Mouse (Mus musculus): ENCODE measurements around the gene Kalrn. TPM values are rescaled to one million over a fixed set of nuclear protein-coding genes. Genes with fewer than 3 reads are reported as not detected.

The Kalrn gene
- total RNA-seq, 2 experiments from 2014 or later = 29.5 to 33.7 TPM

DNA sequence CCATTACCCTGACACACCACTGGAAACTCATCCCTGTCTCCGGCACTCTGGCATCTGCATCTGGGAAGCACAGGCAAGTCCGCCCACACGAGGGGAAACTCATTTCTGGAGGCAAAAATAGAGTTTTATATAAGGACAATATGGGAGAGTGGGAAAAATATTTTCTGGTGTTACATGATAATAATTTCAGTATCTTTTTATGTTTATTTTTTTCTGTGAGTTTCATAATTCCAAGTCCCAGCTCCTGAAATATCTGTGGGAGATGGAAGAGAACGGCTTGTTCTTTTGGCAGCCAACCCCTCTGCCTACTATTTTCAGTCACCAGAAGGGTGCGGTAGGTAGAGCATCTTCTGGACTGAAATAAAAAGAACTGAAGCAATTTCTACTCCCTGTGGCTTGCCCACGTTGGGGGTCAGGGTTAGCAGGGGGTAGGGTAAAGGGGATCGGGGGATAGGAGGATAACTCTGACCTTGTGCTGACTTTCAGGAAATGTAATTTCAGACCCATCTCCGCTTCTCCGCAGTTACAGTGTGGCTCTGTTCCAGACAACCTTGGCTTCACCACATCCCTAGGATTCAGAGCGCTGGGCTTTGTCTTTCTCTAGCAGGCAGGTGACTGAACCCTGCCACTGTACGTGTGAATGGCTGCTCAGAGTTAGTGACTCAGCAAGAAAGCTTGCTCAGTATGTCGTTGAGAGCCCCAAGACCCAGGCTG is 336.3 kb downstream of the Kalrn start:
- DNase-seq = peak in 1 of 2 experiments; percentile 32
- intact Hi-C loops (cut with DNase I) = no loop called here

DNA sequence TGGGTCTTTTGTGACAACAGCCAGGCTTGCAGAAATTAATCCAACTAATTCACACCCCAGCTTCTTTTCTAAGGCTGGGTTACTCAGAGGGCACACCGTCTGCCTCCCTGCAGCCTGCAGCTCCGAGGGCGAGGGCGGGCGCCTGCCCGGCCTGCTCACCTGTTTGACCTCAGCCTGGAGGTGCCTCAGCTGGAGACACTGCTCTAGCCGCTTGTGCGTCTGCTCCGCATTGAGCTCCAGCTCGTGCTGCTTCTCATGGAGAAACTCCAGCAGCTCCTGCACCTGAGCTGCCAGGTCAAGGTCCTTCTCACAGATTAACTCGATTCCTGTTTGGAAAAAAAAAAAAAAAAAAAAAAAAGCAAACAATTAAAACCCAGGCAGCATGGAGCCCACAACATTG is 338.2 kb downstream of the Kalrn start:
- DNase-seq = no peak
- intact Hi-C loops (cut with DNase I) = no loop called here

DNA sequence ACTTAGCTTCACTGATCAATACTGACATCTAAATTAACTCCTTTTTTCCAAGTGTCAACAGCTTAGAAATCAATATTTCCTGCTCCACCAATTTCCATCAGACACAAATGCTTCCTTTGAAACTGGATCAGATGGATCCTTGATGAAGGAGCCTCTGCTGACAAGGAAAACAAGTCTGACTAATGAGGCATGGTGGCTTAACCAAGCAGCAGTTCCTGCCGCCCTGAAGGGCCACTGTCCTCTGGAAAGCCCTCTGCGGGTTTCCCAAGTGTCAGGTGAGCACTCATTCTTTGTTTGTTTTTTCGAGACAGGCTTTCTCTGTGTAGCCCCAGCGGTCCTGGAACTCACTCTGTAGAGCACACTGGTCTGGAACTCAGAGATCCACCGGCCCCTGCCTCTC is 341.4 kb downstream of the Kalrn start:
- no peak for DNase-seq
- intact Hi-C loops (cut with DNase I) = no loop called here

DNA sequence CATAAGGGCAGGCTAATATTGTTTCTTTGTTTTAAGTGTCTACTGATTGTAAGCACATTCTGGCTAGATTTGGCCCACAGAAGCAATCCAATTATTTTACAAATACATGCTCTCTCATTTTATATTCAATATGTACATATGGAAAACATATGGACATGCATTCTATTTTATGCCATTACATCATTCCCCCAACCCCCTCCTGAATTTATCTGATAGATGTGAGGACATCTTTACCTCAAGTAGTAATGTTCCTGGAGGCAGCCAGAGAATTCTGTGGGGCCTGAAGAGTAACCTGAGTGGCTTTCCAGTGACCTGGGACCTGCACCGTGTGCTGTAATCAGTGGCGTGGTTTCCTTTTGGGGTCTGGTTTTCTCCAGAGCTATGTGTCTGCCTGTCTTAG is 342.2 kb downstream of the Kalrn start:
- intact Hi-C loops (cut with DNase I) = no loop called here
- DNase-seq = no peak

DNA sequence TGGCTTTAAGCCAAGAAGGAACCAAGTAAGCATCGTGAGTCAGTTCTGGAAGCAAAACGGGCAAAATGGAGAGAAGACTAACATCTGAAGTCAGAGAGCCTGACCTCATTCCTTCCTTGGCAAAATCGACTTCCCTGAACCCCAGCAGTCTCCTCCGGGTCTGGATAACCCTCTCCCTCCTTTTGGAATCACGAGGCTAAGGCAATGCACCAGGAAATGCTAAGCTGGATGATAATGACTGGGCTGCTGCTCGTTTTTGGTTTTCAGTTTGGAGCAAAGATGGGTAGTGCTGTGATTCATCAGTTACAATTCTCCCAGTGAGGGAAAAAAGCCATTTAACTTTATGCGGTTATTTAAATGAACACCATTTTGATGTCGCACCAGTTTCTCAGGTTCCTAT is 344.0 kb downstream of the Kalrn start:
- DNase-seq = no peak
- intact Hi-C loops (cut with DNase I) = no loop called here

DNA sequence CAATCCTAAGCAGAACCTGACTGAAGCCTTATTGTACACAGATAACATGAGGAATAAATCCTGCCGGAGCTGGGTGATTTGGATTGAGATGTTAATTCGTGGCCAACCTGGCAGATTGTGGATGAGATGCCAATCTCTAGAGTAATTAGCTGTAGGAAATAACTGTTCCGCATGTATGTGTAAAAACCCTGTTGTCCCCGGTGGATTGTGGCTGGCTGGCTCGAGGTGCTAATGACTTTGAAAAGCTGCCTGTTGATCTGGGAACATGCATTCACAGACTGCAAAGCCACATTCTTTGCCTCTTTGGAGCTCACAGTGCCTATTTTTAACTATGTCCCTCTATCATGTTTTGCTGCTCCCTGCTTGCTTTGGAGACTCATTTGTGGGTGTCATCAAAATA is 344.7 kb downstream of the Kalrn start:
- intact Hi-C loops (cut with DNase I) = no loop called here
- peak in 1 of 2 experiments; percentile 35 for DNase-seq

DNA sequence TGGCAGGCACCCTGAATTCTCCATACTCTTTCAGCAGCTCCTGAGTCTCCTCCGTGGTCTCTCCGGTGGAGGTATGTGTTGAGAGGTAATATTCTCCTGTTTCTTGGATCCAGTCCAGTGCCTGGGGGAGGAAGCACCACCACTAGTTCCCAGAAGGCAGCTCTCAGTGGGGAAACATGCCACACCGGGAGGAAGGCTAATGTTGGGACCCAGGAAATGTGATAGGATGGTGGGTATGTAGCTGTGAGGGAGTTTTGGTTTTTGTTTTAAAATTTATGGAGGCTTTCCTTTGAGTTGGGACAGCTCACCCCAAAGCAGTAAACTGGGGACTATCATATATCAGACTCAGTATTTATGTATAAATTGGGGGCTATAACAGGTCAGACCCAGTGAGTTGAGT is 361.2 kb downstream of the Kalrn start:
- intact Hi-C loops (cut with DNase I) = no loop called here
- no peak for DNase-seq

DNA sequence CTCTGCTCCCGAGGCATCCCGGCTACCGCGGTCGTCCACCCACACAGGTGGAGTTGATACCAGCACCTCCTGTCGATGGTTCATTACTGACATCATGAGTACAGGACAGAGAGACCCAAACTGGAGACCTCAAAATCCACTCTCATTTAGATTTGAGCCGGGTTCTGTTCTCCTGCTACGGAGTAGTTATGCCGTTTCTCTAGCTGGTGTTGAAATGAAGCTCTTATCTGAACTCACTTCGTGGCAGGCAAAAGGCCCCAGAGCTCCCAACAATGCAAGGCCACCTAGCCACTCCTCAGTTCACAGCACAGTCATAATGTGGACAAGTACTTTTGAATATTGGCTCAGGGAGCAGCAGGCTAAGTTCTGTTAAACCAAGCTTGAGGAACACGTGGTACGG is 362.1 kb downstream of the Kalrn start:
- DNase-seq = no peak
- intact Hi-C loops (cut with DNase I) = no loop called here

DNA sequence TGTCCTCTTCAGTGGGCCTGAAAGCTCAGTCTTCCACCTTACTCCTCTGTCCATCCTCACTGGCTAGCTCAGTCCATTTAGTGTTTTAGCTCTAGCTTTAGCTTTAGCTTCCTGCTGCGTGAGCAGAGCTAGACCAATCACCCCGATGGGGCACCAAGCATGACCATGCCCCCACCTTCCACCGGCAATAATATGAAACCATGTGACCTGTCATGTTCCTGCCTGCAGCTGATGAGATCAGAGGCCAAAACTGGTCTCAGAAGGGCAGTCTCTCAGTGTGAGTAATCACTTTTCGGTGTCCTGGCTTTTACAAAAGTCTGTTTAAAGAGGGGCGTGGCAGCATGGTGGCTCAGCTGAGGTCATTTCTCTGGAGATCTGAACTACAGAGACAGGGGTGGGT is 364.6 kb downstream of the Kalrn start:
- no peak for DNase-seq
- intact Hi-C loops (cut with DNase I) = loop anchor here (10.0 kb wide), 1 partner anchor 396 kb away; no protein-coding TSS in a partner anchor

DNA sequence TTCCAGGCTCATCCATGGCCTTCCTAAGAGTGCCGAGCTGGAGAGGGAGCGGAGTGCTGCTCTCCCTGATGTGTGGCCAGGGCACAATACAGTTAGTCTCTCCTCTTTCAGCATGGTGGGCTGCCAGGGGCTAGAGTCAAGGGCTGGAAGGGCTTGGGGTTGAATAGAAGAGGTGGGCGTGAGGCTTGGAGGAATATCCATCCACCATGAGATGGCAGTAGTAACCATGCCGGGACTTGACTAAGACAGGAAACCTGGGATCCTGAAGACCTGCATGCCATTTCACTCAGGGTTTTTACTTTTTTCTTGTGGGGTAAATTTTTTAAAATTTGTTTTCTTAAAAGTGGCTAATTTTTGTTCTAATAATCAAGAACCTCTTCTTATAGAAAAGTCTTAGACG is 365.4 kb downstream of the Kalrn start:
- intact Hi-C loops (cut with DNase I) = loop anchor here (10.0 kb wide), 1 partner anchor 397 kb away; no protein-coding TSS in a partner anchor
- no peak for DNase-seq

DNA sequence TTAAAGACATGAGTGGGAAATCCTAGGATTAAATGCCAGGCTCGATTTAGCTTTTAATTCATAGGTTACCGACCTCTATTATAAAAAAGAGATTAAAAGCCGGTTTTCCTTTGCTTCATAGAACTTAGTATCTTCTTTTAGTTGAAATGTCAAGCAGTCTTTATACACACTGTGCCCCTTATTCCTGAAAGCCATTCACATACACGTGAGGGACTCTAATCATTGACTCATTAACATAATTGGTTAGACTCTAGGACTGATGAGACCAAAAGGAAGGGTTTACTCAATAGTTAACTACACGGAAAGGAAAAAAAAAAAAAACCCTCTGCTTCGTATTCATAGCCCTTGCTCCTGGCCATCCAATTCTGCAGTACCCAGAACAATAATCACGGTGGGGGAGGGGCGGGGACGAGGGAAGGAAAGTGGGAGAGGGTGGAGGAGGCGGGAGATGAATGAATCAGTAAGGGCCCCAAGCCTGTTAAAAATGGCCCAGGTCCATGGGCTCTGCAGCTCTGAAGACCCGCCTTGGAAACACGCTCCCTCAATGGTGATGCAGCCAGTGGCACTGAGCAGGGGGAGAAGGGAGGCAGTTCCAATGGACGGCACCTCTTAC is 368.7 kb downstream of the Kalrn start:
- no peak for DNase-seq
- intact Hi-C loops (cut with DNase I) = loop anchor here (10.0 kb wide), 1 partner anchor 400 kb away; no protein-coding TSS in a partner anchor

DNA sequence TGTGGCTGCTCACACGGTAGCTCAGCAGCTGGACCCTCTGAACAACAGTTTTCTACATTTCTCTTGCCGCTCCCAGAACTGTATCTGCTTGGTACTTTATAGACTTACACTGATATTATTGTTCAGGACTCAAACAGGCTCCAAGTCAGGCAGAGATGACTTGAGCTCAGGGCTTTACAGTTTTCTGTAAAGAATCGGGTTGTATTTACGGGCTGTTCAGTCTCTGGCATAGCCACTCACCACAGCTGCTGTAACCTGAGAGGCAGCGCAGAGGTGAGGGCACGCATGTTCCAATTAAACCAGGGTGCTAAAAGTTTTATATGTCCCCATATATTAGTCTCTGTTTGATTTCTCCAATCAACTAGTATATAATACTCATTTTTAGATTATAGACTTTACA is 373.8 kb downstream of the Kalrn start:
- no peak for DNase-seq
- intact Hi-C loops (cut with DNase I) = no loop called here

DNA sequence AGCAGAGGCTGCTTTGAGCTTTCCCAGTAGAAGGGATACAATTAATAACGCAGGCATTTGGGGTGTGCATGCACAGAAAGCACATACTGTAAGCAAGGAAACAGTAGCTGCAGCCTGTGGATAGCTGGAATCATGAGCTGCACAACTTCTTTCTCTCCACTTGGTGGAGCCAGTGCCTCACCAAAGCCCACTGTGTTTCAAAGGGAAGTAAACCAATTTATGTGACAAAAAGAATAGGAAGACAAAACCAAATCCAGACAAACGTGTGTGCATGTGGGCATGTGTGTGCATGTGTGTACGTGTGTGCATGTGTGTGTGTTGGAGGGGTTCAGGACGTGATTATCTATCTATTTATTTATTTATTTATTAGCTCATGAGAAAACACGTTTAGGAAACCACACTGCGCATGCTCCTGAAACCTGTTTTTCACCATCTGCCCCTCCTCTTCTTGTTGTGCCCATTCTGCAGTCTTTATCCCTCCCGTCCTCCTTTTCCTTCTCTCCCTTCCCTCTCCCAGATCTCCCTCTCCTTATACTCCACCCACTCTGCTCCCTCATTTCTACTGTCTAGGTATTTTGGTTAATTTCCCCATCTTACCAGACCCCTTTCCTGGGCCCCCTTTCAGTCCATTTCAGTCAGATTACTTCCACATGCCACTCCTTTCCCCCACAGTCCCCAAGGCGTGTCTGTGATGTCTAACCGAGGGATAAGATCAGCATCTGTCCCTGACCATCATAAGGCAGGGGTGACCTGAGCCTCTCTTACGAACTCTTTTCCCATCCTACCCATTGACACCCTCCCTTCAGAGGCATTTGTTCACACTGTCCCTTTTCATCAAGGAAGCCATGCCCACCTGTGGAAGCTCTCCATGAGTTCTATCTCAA is 380.1 kb downstream of the Kalrn start:
- peak; percentile 38 to 59 for DNase-seq

DNA sequence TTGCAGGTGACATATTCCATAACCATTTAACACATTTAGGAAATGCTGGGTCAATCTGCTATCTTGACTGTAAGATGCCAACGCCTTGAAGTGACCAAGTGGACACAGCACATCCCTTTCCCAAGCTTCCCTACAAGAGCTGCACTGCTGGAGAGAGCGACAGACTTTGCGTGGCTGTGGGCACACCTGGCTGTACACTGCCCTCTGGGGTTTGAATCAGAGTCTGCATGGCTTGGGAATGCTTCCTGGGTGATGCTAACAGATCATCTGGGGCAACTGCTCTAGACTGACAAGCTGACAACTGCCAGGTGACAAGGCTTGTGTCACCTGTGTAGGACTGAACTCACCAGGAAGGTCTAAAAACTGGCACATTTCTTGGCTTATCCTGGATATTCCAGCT is 388.6 kb downstream of the Kalrn start:
- intact Hi-C loops (cut with DNase I) = loop anchor here (5.0 kb wide), 1 partner anchor 57 kb away; no protein-coding TSS in a partner anchor
- DNase-seq = no peak

More for the DNA sequence above, 380.1 kb downstream of the Kalrn start:
- intact Hi-C loops (cut with DNase I) = loop anchor here (1.0 to 5.0 kb wide), 2 partner anchors 96 to 509 kb away; no protein-coding TSS in a partner anchor

DNA sequence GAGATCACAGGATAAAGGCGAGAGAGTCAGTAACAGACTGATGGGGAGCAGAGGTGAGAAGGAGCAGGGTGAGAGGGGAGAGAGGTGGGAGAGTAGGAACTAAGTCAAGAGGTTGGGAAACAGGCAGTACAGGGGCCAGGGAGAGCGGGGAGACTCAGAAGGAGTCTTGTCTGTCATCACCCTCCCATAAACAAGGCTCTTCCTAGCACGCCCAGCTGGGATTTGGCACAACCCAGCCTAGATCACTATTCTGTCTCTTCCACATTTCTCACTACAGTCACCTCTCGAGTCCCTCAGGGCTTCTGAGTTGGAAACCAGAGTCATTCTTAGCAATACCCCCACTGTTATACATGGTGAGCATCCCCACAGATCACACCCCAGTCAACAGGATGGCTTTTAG is 390.1 kb downstream of the Kalrn start:
- DNase-seq = no peak
- intact Hi-C loops (cut with DNase I) = loop anchor here (5.0 kb wide), 1 partner anchor 56 kb away; no protein-coding TSS in a partner anchor

DNA sequence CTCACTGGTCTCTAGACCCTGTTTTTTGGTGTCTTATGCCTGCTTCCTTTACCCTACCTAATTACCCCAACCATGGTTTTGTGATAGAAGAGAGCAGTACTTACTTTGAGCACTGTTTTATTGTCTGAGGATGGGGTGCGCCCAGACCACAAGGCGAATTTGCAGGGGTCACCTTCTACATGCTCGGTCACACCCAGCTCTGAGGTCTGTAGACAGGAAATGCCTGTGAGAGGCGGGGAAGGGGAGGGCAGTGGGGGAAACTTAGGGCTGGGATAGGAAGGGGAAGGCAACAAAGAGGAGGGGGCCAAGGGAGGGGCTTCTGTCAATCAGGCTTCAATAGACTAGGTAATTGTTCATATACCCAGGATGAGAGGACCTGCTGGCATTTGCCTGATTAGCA is 397.7 kb downstream of the Kalrn start:
- no peak for DNase-seq
- intact Hi-C loops (cut with DNase I) = no loop called here

DNA sequence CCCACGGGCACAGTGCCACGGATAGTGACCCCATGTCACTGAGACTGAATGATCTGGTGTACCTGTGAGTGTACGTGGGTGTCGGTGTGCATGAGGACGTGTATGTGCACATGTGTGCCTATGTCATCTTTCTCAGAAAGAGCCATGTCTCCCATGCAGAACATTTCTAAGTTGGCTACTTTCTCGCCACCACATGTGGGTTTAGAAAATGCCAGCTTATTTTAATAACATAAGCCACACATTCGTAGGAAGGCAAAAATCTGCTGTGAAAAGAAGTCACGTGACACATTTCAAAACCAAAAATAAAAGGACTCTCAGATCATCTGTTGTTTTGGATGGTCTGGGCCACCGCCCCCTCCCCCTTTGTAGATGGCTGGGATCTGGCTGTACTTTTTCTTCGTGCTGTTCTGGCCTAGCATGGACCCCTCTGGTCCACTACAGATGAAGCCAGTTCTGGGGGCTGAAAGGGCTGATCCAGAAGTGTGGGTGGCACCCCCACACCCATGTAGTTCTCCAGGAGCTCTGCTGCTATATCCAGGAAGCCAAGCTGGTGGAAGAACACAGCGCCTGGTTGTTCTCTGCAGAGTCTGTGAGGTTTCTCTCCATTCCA is 400.7 kb downstream of the Kalrn start:
- intact Hi-C loops (cut with DNase I) = no loop called here
- DNase-seq = no peak

DNA sequence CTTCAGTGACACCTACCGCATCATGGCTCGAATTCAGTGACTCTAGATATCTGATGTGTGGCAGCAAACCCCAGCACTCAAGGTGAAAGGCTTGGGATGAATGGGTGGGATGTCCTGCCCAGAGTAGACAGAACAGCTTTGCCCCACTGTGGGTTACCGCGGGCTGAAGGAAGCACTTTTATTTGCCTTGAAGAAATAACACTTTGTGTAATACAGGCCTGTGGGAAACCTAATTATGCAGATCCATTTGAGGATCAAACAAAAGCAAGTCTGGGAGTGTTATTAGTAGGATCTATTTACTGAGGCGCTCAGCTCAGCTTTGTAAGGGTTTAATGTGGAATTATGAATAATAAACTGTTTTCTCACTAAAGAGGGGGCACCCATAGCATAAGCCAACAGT is 406.3 kb downstream of the Kalrn start:
- intact Hi-C loops (cut with DNase I) = no loop called here
- DNase-seq = no peak

DNA sequence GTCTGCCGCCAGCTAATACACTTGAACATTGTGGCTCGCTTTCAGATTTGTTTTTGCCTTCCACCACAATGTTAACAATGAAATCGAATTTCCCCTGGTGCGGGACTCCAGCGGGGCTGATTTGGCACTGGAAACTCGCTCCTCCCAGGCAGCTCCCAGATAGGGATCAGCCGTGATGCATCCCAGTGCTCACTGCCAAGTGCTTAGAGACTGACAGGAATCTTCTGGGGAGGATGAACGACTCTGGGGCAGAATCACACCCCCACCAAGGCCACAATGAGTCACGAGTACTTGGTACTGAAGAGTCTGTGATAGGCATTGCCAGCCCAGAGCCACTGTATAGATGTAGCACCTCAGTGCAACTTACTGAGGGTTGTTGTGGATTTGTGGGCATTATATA is 410.2 kb downstream of the Kalrn start:
- intact Hi-C loops (cut with DNase I) = no loop called here
- no peak for DNase-seq

DNA sequence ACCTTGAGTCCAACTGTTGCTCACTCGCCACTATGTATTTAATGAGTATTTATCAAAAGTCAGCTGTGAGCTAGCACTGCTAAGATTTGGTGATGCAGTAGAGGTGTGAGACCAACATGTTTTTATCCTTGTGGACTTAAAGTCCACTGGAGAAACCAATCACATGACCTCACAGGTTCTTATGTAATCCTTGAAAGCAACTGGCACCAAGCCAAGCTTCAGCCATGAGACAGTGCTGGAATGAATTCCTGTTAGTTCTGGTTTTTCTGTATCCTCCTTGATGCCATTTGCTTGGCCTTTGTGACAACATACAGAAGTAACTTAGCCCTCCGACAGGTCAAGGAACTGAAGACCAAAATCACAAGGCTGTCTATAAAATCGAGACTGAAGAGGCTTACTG is 413.8 kb downstream of the Kalrn start:
- peak in 1 of 2 experiments; percentile 29 for DNase-seq

More for the DNA sequence above, 413.8 kb downstream of the Kalrn start:
- intact Hi-C loops (cut with DNase I) = no loop called here

Measured in heart, postnatal 14 days (tissue).